In genomic region chr5:35497344-35497743, GRCm38 (mm10) we compare ENCODE assay signal across 25 mouse cellular contexts. TPM values are rescaled to one million over a fixed set of nuclear protein-coding genes. Genes with fewer than 3 reads are reported as not detected.
A peak's percentile ranks its signal among the peaks of the same experiment; 100 is the strongest.
DNase-seq lines count a peak whose midpoint lies in the region; ATAC-seq and TF ChIP-seq lines count a peak whose summit lies in the region.
"Had no signal": no experiment of that assay in that cellular context is flagged by ENCODE, and none has a peak within 500 bp of the region (broad histone marks: within the 10 kb centered on the region; RNA-seq: fewer than 3 reads in every experiment).

No protein-coding gene starts in this region.

- TF ChIP-seq CTCF in hindbrain, postnatal 0 days (IDR thresholded peaks at IDR 0.05; ENCODE audit: low read depth) = no peak

- no peaks in the 10 kb centered on the region for H3K36me3 ChIP-seq in hindbrain, postnatal 0 days (ENCODE audit: insufficient read depth, low read length)
- H3K36me3 ChIP-seq in hindbrain, embryonic 11.5 days (ENCODE audit: control insufficient read depth, insufficient read depth, low read length) = no peaks in the 10 kb centered on the region
- H3K36me3 ChIP-seq in midbrain, embryonic 10.5 days = no peaks in the 10 kb centered on the region
- no peaks in the 10 kb centered on the region for H3K36me3 ChIP-seq in midbrain, embryonic 14.5 days (ENCODE audit: control insufficient read depth, insufficient read depth, low read length)
- H3K36me3 ChIP-seq in intestine, embryonic 16.5 days (ENCODE audit: control insufficient read depth, insufficient read depth, low read length) = no peaks in the 10 kb centered on the region
- H3K36me3 ChIP-seq: embryonic facial prominence, embryonic 10.5 days; embryonic facial prominence, embryonic 12.5 days; forebrain, embryonic 15.5 days had no signal

- H3K27me3 ChIP-seq in hindbrain, postnatal 0 days (ENCODE audit: insufficient read depth, low read length) = no peaks in the 10 kb centered on the region; the same call in 1 of the 2 replicates
- no peaks in the 10 kb centered on the region for H3K27me3 ChIP-seq in hindbrain, embryonic 11.5 days (ENCODE audit: control insufficient read depth, insufficient read depth, low read length)
- H3K27me3 ChIP-seq in midbrain, embryonic 10.5 days (ENCODE audit: low read depth, poor library complexity, severe bottlenecking) = peaks cover 51% of the 10 kb centered on the region
- no peaks in the 10 kb centered on the region for H3K27me3 ChIP-seq in midbrain, embryonic 14.5 days (ENCODE audit: control insufficient read depth, insufficient read depth, low read length)
- H3K27me3 ChIP-seq in intestine, embryonic 16.5 days (replicated peaks; ENCODE audit: control insufficient read depth, insufficient read depth, low read length) = no peaks in the 10 kb centered on the region; the same call in 1 of the 2 replicates
- H3K27me3 ChIP-seq: forebrain, embryonic 13.5 days; forebrain, embryonic 15.5 days had no signal

- no peaks in the 10 kb centered on the region for H3K4me1 ChIP-seq in hindbrain, postnatal 0 days (ENCODE audit: insufficient read depth, low read length)
- H3K4me1 ChIP-seq in hindbrain, embryonic 11.5 days (replicated peaks; ENCODE audit: control insufficient read depth, insufficient read depth, low read length) = peaks cover 11% of the 10 kb centered on the region; the same call in 1 of the 2 replicates
- peaks cover 60% of the 10 kb centered on the region for H3K4me1 ChIP-seq in midbrain, embryonic 10.5 days
- no peaks in the 10 kb centered on the region for H3K4me1 ChIP-seq in midbrain, embryonic 14.5 days (ENCODE audit: control insufficient read depth, insufficient read depth, low read length)
- H3K4me1 ChIP-seq in intestine, embryonic 16.5 days (ENCODE audit: control insufficient read depth, insufficient read depth, low read length) = no peaks in the 10 kb centered on the region
- H3K4me1 ChIP-seq: forebrain, embryonic 13.5 days; forebrain, embryonic 15.5 days had no signal

- no peak overlapping the region for H3K27ac ChIP-seq in hindbrain, postnatal 0 days
- no peak overlapping the region for H3K27ac ChIP-seq in hindbrain, embryonic 11.5 days (ENCODE audit: low read depth, low read length)
- peak overlapping the region; percentile 78 for H3K27ac ChIP-seq in midbrain, embryonic 10.5 days (replicated peaks)
- H3K27ac ChIP-seq in midbrain, embryonic 14.5 days (replicated peaks; ENCODE audit: low read depth, low read length) = no peak overlapping the region
- H3K27ac ChIP-seq in intestine, embryonic 16.5 days (ENCODE audit: low read length) = no peak overlapping the region
- H3K27ac ChIP-seq: embryonic facial prominence, embryonic 12.5 days; forebrain, embryonic 13.5 days; forebrain, embryonic 15.5 days had no signal

- DNase-seq in cerebellum, postnatal 10 days = peak; percentile 67 to 78
- DNase-seq in cerebellum, postnatal 4 days (ENCODE audit: low spot score in 2 of 2) = no peak
- peak; percentile 44 for DNase-seq in hindbrain, postnatal 0 days (ENCODE audit: low spot score)
- DNase-seq in hindbrain, embryonic 11.5 days (ENCODE audit: low spot score) = no peak
- DNase-seq in midbrain, embryonic 10.5 days (ENCODE audit: low spot score) = peak; percentile 18
- no peak for DNase-seq in midbrain, embryonic 14.5 days
- DNase-seq: adrenal gland, adult 8-10 months; adrenal gland, postnatal 14 days; adrenal gland, postnatal 36 days; B cell, adult 2 months; cerebellum, adult 11-12 months; cerebellum, adult 2 months; cerebellum, adult 9-11 months; cerebellum, postnatal 36 days; forebrain, postnatal 0 days had no signal

- WGBS in hindbrain, postnatal 0 days = 32% methylated on average over 7 of the region's 7 CpGs
- 38% methylated on average over 7 of the region's 7 CpGs for WGBS in hindbrain, embryonic 11.5 days
- 31% methylated on average over 7 of the region's 7 CpGs for WGBS in midbrain, embryonic 10.5 days
- 42% methylated on average over 7 of the region's 7 CpGs for WGBS in midbrain, embryonic 14.5 days
- 29% methylated on average over 7 of the region's 7 CpGs for WGBS in intestine, embryonic 16.5 days

- no peak overlapping the region for H3K9ac ChIP-seq in hindbrain, postnatal 0 days (replicated peaks; ENCODE audit: low read length)
- no peak overlapping the region for H3K9ac ChIP-seq in hindbrain, embryonic 11.5 days (ENCODE audit: low read depth, low read length)
- no peak overlapping the region for H3K9ac ChIP-seq in midbrain, embryonic 14.5 days (replicated peaks; ENCODE audit: low read length)
- no peak overlapping the region for H3K9ac ChIP-seq in intestine, embryonic 16.5 days (ENCODE audit: low read depth, low read length)
- H3K9ac ChIP-seq: embryonic facial prominence, embryonic 12.5 days; forebrain, embryonic 13.5 days; forebrain, embryonic 15.5 days; forebrain, postnatal 0 days had no signal

- ATAC-seq in hindbrain, postnatal 0 days = no peak
- ATAC-seq in hindbrain, embryonic 11.5 days (ENCODE audit: low FRiP score) = no peak
- no peak for ATAC-seq in midbrain, embryonic 14.5 days (ENCODE audit: low FRiP score, low TSS enrichment)
- no peak for ATAC-seq in intestine, embryonic 16.5 days
- ATAC-seq: activated CD4-positive, CD25-positive, alpha-beta regulatory T cell, adult 4 months; CD4-positive, CD25-positive, alpha-beta regulatory T cell, adult 4 months; forebrain, embryonic 13.5 days; forebrain, embryonic 15.5 days; forebrain, postnatal 0 days; Patski had no signal

- H3K4me2 ChIP-seq in hindbrain, postnatal 0 days (ENCODE audit: low read depth, low read length) = no peak overlapping the region
- no peak overlapping the region for H3K4me2 ChIP-seq in hindbrain, embryonic 11.5 days (replicated peaks; ENCODE audit: low read depth, low read length)
- no peak overlapping the region for H3K4me2 ChIP-seq in midbrain, embryonic 14.5 days (ENCODE audit: low read length)
- H3K4me2 ChIP-seq in intestine, embryonic 16.5 days (ENCODE audit: low read depth, low read length) = no peak overlapping the region
- H3K4me2 ChIP-seq: embryonic facial prominence, embryonic 12.5 days; forebrain, embryonic 13.5 days; forebrain, embryonic 15.5 days had no signal

- H3K9me3 ChIP-seq in hindbrain, postnatal 0 days (ENCODE audit: low read length) = no peaks in the 10 kb centered on the region
- H3K9me3 ChIP-seq in hindbrain, embryonic 11.5 days (ENCODE audit: control insufficient read depth, low read length) = no peaks in the 10 kb centered on the region
- H3K9me3 ChIP-seq in midbrain, embryonic 10.5 days (replicated peaks) = no peaks in the 10 kb centered on the region
- no peaks in the 10 kb centered on the region for H3K9me3 ChIP-seq in midbrain, embryonic 14.5 days (ENCODE audit: control insufficient read depth, low read length)
- H3K9me3 ChIP-seq in intestine, embryonic 16.5 days (ENCODE audit: control insufficient read depth, low read length) = no peaks in the 10 kb centered on the region
- H3K9me3 ChIP-seq: embryonic facial prominence, embryonic 10.5 days; embryonic facial prominence, embryonic 12.5 days; forebrain, embryonic 13.5 days; forebrain, embryonic 15.5 days; G1E had no signal

- H3K4me3 ChIP-seq in hindbrain, postnatal 0 days (ENCODE audit: low read length) = no peak overlapping the region
- H3K4me3 ChIP-seq in hindbrain, embryonic 11.5 days (ENCODE audit: low read depth, low read length) = no peak overlapping the region
- no peak overlapping the region for H3K4me3 ChIP-seq in midbrain, embryonic 10.5 days
- H3K4me3 ChIP-seq in midbrain, embryonic 14.5 days (replicated peaks; ENCODE audit: low read depth, low read length) = no peak overlapping the region
- H3K4me3 ChIP-seq in intestine, embryonic 16.5 days (ENCODE audit: low read length) = no peak overlapping the region
- H3K4me3 ChIP-seq: embryonic facial prominence, embryonic 10.5 days; embryonic facial prominence, embryonic 12.5 days; forebrain, embryonic 13.5 days; forebrain, embryonic 15.5 days had no signal

RNA-seq across cellular contexts. Expression of gene Cpz, which starts 28.2 kb away (rescaled TPM):
- total RNA-seq in hindbrain, postnatal 0 days (2014; rRNA removed) = 16.0 and 18.7 TPM in 2 replicates
- 1.7 and 1.9 TPM in 2 replicates for polyA plus RNA-seq in hindbrain, postnatal 0 days (2015; fragmentation: Nextera tagmentation; extraction: Ambion mirVana)
- 5.3 and 6.4 TPM in 2 replicates for polyA plus RNA-seq in hindbrain, embryonic 11.5 days (2014; fragmentation: Nextera tagmentation; extraction: Ambion mirVana)
- polyA plus RNA-seq in midbrain, embryonic 10.5 days (2016; fragmentation: Nextera tagmentation; extraction: Ambion mirVana) = 3.5 and 4.9 TPM in 2 replicates
- 0.79 TPM in 1 of 2 replicates, not detected in the other for polyA plus RNA-seq in midbrain, embryonic 14.5 days (2014; fragmentation: Nextera tagmentation; extraction: Ambion mirVana)
- 13.6 and 14.0 TPM in 2 replicates for polyA plus RNA-seq in intestine, embryonic 16.5 days (2015; fragmentation: Nextera tagmentation; extraction: Ambion mirVana)
- total RNA-seq: CH12.LX had no signal
- polyA plus RNA-seq: activated CD4-positive, CD25-positive, alpha-beta regulatory T cell, adult 4 months had no signal

Comparison
In these comparisons a context has a peak if more than half of its experiments do, and no peak if none do; other contexts are left out.
1. DNase-seq: peak in cerebellum, postnatal 10 days (2 of 2), hindbrain, postnatal 0 days (single experiment) and midbrain, embryonic 10.5 days (single experiment); none in cerebellum, postnatal 4 days (0 of 2), hindbrain, embryonic 11.5 days (single experiment) and midbrain, embryonic 14.5 days (single experiment).